Mouse (Mus musculus) right cerebral cortex, postnatal 10 days (tissue): ENCODE measurements around the gene Sbno2.

Experiments used
- DNase-seq, 2 experiments: peaks; one replicate each; pipeline ENCODE4 v3.0.0; 2021; ENCODE audit warnings: low spot score in 2 of 2

The Sbno2 gene

DNA sequence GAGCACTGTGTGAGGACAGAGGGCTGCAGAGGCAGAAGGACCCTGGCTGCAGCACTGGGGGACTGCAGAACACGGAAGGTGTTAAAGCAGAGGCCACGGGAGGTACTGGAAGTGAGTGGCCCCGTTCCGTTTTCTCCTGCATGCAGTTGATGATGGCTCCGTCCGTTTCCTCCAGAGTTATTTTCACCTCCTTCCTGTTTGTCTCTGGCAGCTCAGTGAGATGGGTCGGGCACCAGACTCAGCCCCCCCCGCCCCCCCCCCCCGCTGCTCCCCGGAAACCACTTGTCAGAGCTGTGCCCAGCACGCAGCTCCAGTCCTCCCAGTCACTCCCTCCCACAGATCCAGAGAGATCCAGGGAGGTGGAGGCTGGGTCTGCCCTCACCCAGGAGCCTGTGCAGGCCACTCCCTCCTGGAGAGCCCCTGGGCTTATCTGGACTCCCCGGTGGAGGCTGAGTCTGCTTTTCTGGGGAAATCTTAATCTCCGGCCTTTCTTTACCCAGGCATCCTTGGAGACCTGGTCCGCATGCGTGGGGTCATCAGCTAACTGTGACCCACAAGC is 86.6 kb downstream of the Sbno2 start:
- no peak for DNase-seq

DNA sequence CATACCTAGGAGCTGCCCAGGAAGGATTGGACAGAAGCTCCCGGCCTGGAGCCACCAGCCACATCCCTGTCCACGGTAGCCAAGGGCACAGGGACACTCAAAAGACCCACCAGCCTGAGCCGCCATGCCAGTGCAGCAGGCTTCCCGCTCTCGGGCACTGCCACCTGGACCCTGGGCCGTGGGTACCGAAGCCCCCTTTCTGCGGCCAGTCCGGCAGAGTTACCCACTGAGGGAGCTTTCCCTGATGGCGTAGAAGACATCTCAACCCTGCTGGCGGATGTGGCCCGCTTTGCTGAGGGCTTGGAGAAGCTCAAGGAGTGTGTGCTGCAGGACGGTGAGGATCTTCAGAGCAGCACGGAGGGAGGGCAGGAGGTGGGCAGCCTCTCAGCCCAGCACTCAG is 87.6 kb downstream of the Sbno2 start:
- no peak for DNase-seq

DNA sequence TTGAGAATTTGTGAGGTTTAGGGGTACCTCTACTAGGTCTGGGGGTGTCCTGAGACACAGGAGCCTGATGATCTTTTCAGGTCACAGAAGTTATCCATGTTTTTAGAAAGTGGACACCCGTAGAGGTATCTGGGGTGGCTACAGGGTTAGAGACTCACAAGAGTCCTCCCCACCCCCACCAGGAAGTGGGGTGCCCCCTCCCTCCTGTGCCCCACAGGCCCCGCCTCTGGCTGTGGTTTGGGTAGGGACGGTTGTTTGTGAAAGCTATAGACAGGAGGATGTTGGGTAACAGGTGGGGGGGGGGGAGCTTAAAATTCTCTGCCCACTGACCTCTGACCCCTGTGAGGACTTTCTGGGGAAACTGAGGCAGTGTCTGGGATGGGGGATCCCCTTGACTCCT is 88.0 kb downstream of the Sbno2 start:
- no peak for DNase-seq

DNA sequence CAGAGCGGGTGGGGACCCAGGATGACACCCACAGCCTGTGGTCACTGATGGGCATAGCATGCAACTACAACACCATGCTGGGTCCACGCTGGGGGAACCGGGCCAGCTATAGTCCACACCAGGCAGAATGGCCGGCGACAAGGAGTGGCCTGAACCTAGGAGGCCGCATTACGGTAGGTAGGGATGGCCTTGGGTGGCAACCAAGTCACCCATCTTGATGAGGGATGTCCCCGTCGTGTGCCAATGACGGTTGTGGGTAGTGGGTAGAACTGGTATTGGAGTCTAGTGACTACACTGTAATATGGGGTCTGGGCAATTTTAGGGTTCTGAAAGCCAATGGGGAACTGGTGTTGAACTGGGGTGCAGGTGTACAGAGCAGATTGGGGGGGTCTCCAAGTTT is 88.4 kb downstream of the Sbno2 start:
- DNase-seq, result no peak

DNA sequence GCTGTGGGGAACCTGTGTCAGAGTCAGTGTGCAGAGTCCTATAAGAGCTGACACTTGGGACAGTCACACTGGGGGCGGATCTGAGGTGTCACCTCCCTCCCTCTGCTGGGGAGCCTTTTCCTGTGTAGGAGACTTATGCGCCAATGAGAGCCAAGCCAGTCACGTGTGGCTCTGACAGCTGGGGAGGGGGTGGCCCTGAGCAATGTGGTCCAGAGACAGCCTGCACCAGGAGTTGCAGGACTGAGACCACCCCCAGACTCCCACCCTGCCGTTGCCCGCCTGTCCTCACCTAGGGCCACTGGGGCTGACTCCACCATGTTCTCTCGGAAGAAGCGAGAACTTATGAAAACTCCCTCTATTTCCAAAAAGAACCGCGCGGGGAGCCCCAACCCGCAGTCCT is 88.9 kb downstream of the Sbno2 start, which contains the start of gene Arhgap45:
Gene Arhgap45 (plus strand): TSS at position 143 of the 400 bp plus-strand sequence.
- DNase-seq, result peak in 1 of 2 experiments; percentile 64

DNA sequence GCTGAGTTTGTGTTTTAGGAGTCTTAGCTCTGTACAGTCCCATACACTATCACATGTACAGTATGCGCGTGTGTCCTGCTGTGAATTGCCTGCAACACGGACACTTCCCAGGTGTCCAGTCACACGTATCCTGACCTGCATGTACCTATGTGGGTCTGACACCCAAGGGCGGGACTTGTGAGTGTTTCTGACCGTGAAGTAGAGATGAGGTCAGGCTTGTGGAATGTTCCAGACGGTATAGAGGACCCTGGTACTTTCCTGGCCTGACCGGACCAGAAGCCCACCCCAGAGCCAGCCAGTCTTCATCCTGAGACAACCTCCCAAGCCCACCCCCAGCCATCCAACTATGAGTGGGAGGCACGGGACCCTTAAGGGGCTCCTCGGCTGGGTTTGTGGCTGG is 89.8 kb downstream of the Sbno2 start:
- no peak for DNase-seq

DNA sequence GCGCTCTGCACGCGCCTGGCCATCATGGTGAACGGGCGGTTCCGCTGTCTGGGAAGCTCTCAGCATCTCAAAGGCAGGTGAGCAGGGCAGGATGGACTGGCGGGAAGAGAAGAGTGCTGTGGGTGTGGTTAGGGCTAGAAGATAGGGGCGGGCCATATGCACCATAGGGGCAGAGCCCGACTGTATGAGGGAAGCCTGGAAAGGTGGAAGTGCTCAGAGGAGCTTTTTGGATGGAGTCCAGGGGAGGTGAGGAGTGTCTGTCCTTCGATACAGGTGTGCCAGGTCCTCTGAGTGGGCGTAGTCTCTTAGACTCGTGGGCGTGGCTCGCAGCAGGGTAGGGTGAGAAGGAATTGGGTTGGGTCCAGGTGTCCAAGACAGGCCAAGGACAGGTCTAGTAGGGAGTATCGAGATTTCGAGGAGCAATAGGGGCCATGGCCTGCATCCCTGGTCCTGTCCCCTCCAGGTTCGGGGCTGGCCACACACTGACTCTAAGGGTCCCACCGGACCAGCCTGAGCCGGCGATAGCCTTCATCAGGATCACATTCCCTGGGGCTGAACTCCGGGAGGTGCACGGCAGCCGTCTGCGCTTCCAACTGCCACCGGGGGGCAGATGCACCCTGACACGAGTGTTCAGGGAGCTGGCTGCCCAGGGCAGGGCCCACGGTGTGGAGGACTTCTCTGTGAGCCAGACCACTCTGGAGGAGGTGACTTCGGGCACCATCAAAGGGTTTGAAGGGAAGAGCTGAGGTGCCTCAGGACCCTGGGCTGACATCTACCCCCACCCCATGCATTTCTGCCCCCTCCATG is 90.7 kb downstream of the Sbno2 start:
- no peak for DNase-seq

DNA sequence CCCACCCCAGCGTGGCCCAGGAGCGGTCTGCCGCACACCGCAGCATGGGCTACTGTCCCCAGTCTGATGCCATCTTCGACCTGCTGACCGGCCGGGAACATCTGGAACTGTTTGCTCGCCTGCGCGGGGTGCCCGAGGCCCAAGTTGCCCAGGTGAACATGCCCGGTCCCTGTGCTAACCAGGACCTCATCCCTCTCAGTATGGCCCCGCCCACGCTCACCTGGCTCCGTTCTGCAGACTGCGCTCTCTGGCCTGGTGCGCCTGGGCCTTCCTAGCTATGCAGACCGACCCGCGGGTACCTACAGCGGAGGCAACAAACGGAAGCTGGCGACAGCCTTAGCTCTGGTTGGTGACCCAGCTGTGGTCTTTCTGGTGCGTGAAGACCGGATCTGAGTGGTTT is 91.8 kb downstream of the Sbno2 start:
- DNase-seq, result no peak

DNA sequence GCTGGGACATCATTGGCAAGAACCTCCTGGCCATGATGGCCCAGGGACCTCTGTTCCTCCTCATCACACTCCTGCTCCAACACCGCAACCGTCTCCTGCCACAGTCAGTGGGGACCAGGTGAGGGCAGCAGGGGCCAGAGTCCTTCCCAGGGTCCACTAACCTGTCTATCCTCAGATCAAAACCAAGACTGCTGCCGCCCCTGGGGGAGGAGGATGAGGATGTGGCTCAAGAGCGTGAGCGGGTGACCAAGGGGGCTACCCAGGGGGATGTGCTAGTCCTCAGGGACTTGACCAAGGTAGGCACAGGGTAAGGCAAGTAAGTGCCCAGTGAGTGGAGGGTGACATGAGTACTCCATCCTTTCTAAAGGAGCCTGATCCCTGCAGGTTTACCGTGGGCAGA is 93.6 kb downstream of the Sbno2 start:
- no peak for DNase-seq
